9 mouse cellular contexts compared by ENCODE assay signal in the genomic region with DNA sequence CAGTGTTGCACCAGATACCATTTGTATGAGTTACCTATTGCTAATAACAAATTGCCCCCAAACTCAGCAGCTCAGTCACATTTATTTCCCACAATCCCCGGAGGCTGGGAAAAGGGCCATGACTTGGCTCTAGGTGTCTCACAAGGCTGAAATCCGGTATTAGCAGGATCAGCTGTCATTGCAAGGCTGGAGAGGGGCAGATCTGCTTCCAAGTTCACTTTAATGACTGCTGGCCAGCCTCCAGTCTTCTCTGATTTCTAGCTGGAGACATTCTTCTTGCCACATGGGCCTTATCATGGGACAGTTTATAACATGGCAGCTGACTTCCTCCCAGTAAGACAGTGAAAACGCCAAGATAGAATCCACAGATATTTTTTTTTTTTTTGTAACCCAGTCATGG.
DNase-seq lines count a peak whose midpoint lies in the region; ATAC-seq and TF ChIP-seq lines count a peak whose summit lies in the region.
"Had no signal": no experiment of that assay in that cellular context is flagged by ENCODE, and none has a peak within 500 bp of the region (broad histone marks: within the 10 kb centered on the region; RNA-seq: fewer than 3 reads in every experiment).

No protein-coding gene starts in this region.

- peak; percentile 94 for ATAC-seq in lung, embryonic 15.5 days (ENCODE audit: borderline replicate concordance, extremely low read depth, low FRiP score, low TSS enrichment)

- DNase-seq in cerebellum, postnatal 14 days, result peak; percentile 77 to 79
- no peak for DNase-seq in cerebellum, adult 11 months
- peak; percentile 78 for DNase-seq in brain, embryonic 14.5 days (ENCODE audit: low read depth)
- DNase-seq in heart, postnatal 36 days, result peak; percentile 16 to 25
- no peak for DNase-seq in frontal cortex, postnatal 10 days (ENCODE audit: low spot score in 2 of 2)
- no peak for DNase-seq in layer of hippocampus, adult 11-12 months (ENCODE audit: low spot score)
- no peak for DNase-seq in frontal cortex, postnatal 14 days (ENCODE audit: low spot score in 2 of 2)

- no peak overlapping the region for H3K9ac ChIP-seq in lung, embryonic 15.5 days

- H3K4me3 ChIP-seq in lung, embryonic 15.5 days, result no peak overlapping the region
- H3K4me3 ChIP-seq: myocyte had no signal

- TF ChIP-seq CTCF in brain, embryonic 14.5 days (IDR thresholded peaks at IDR 0.05; ENCODE audit: borderline replicate concordance, extremely low read depth, insufficient read depth, insufficient read length), result no peak

- 42% methylated on average over 3 of the region's 3 CpGs for WGBS in lung, embryonic 15.5 days

- intact Hi-C loops in heart, postnatal 36 days (cut with DNase I), result no loop called here

- TF ChIP-seq POLR2A in brain, embryonic 14.5 days (IDR thresholded peaks at IDR 0.05; ENCODE audit: borderline replicate concordance, extremely low read depth, insufficient read depth, insufficient read length, poor library complexity, severe bottlenecking), result no peak

- H3K27ac ChIP-seq in lung, embryonic 15.5 days, result peak overlapping the region; percentile 83

- no peak overlapping the region for H3K4me2 ChIP-seq in lung, embryonic 15.5 days

- peaks cover 8% of the 10 kb centered on the region; the same call in 1 of the 2 replicates for H3K4me1 ChIP-seq in lung, embryonic 15.5 days

- H3K27me3 ChIP-seq in lung, embryonic 15.5 days, result no peaks in the 10 kb centered on the region

- H3K36me3 ChIP-seq in lung, embryonic 15.5 days, result no peaks in the 10 kb centered on the region

- no peaks in the 10 kb centered on the region for H3K9me3 ChIP-seq in lung, embryonic 15.5 days

Comparison
In these comparisons a context has a peak if more than half of its experiments do, and no peak if none do; other contexts are left out.
1. DNase-seq: peak in cerebellum, postnatal 14 days (2 of 2), brain, embryonic 14.5 days (single experiment) and heart, postnatal 36 days (2 of 2); none in cerebellum, adult 11 months (single experiment), frontal cortex, postnatal 10 days (0 of 2), layer of hippocampus, adult 11-12 months (single experiment) and frontal cortex, postnatal 14 days (0 of 2).